Mouse (Mus musculus): ENCODE measurements around the gene Arhgef3. TPM values are rescaled to one million over a fixed set of nuclear protein-coding genes. Genes with fewer than 3 reads are reported as not detected.

Gene Arhgef3
- total and polyA plus RNA-seq, 2 experiments from 2014 or later = 16.8 to 19.8 TPM

DNA sequence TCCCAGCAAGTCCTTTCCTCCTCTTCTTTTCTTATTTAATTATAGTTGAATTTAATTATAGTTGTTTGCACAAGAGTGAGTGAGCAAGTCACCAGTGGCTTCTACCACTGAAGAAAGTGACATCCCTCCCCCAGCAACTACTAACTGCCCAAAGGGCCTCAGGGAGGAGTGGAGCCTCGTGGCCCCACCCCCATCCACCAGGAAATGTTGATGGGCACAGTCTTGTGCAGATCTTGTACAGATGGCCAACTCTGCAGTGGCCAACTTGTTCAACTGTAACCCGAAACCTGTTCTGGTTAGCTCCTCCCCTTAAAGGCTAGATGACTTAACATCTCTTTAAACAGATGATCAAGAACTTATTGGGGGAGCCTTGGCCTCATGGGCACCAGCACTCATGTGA lies 275.0 kb downstream of the Arhgef3 start:
- H3K36me3 ChIP-seq (ENCODE audit: insufficient read depth, low read length) = no peaks in the 10 kb centered on the region
- no peaks in the 10 kb centered on the region for H3K27me3 ChIP-seq (ENCODE audit: insufficient read depth, low read length)
- no peak overlapping the region for H3K9ac ChIP-seq (replicated peaks; ENCODE audit: low read length)
- H3K9me3 ChIP-seq (ENCODE audit: low read length) = no peaks in the 10 kb centered on the region
- H3K4me1 ChIP-seq (ENCODE audit: insufficient read depth, low read length) = no peaks in the 10 kb centered on the region
- no peak overlapping the region for H3K4me2 ChIP-seq (ENCODE audit: low read depth, low read length)
- no peak overlapping the region for H3K27ac ChIP-seq
- ATAC-seq (no peak), DNase-seq (ENCODE audit: low spot score) (no peak)
- WGBS = 76% methylated on average over 2 of the region's 2 CpGs
- TF ChIP-seq CTCF (IDR thresholded peaks at IDR 0.05; ENCODE audit: low read depth) = no peak
- H3K4me3 ChIP-seq (ENCODE audit: low read length) = no peak overlapping the region

DNA sequence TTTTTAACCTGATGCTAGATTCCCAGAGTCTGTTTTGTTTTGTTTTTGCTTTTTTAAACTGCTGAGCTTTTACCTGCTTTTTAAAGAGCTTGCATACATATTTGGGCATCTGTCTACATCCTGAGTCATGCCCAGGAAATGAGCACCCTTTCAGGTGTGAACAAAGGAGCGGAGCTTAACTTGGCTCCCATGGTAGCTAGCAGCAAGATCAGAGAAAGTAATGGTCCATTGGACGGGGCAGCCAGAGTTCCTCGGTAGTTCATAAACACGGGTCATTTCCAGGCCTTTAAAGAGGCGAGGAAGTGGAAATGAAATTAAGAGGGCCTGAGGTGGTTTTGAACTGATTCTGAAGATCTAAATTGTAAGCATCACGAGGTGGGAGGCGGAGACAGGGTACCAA lies 276.0 kb downstream of the Arhgef3 start:
- no peak for DNase-seq (ENCODE audit: low spot score)
- H3K9ac ChIP-seq (replicated peaks; ENCODE audit: low read length) = no peak overlapping the region
- H3K4me3 ChIP-seq (ENCODE audit: low read length) = no peak overlapping the region
- no peak for ATAC-seq
- no peaks in the 10 kb centered on the region for H3K36me3 ChIP-seq (ENCODE audit: insufficient read depth, low read length)
- WGBS = 55% methylated on average over 7 of the region's 7 CpGs
- H3K9me3 ChIP-seq (ENCODE audit: low read length) = no peaks in the 10 kb centered on the region
- no peak for TF ChIP-seq CTCF (IDR thresholded peaks at IDR 0.05; ENCODE audit: low read depth)
- no peak overlapping the region for H3K4me2 ChIP-seq (ENCODE audit: low read depth, low read length)
- no peaks in the 10 kb centered on the region for H3K27me3 ChIP-seq (ENCODE audit: insufficient read depth, low read length)
- H3K27ac ChIP-seq = no peak overlapping the region
- H3K4me1 ChIP-seq (ENCODE audit: insufficient read depth, low read length) = no peaks in the 10 kb centered on the region

DNA sequence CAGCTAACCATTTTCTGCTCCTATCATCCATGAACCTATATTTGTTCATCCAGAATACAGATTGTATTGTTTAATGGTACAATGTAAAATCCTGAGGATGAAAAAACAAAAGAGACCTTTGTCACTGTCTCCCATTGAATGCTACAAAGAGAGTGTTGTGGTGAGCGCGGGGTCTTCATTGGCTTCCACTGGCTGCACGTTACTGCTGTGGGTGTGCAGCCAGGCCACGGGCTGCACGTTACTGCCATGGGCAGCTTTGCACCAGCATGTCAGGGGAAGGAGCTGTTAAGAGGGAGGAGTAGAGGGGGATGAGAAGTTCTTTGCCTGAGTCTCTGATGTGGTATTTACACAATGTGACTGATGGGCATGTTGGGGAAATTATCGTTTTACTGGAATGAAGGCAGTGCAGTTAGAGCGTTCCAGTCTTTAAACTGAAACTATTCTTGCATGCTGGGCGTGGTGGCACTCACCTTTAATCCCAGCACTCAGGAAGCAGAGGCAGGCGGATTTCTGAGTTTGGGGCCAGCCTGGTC lies 277.1 kb downstream of the Arhgef3 start:
- no peak for TF ChIP-seq CTCF (IDR thresholded peaks at IDR 0.05; ENCODE audit: low read depth)
- Histone ChIP-seq H3K9me3 (ENCODE audit: low read length) (no peaks in the 10 kb centered on the region), H3K4me2 (ENCODE audit: low read depth, low read length) (no peak overlapping the region), H3K4me1 (ENCODE audit: insufficient read depth, low read length) (no peaks in the 10 kb centered on the region), H3K36me3 (ENCODE audit: insufficient read depth, low read length) (no peaks in the 10 kb centered on the region), H3K27ac (no peak overlapping the region), H3K4me3 (ENCODE audit: low read length) (no peak overlapping the region), H3K9ac (replicated peaks; ENCODE audit: low read length) (no peak overlapping the region), H3K27me3 (ENCODE audit: insufficient read depth, low read length) (no peaks in the 10 kb centered on the region)
- WGBS = 78% methylated on average over 9 of the region's 9 CpGs
- no peak for DNase-seq (ENCODE audit: low spot score)
- ATAC-seq = no peak

DNA sequence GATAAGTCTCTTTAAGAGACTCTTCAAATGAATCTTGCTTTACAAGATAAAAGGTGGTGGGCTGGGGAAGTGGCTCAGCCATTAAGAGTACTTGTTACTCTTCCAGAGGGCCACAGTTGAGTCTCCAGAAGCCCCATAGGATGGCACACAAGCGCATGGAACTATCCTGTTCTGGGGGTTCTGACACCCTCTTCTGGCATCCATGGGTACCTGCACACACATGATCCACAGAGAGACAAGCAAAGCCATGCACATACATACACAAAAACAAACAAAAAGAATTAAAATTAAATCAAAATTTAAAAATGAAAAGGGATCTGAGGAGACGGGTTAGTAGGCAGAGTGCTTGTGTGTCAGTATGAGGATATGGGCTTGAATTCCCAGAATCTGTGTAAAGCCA lies 278.0 kb downstream of the Arhgef3 start:
- Histone ChIP-seq H3K27ac (no peak overlapping the region), H3K9ac (replicated peaks; ENCODE audit: low read length) (no peak overlapping the region), H3K36me3 (ENCODE audit: insufficient read depth, low read length) (no peaks in the 10 kb centered on the region), H3K9me3 (ENCODE audit: low read length) (no peaks in the 10 kb centered on the region), H3K4me2 (ENCODE audit: low read depth, low read length) (no peak overlapping the region), H3K27me3 (ENCODE audit: insufficient read depth, low read length) (no peaks in the 10 kb centered on the region), H3K4me1 (ENCODE audit: insufficient read depth, low read length) (no peaks in the 10 kb centered on the region), H3K4me3 (ENCODE audit: low read length) (no peak overlapping the region)
- no peak for DNase-seq (ENCODE audit: low spot score)
- 98% methylated on average over 2 of the region's 2 CpGs for WGBS
- ATAC-seq = no peak
- TF ChIP-seq CTCF (IDR thresholded peaks at IDR 0.05; ENCODE audit: low read depth) = no peak

DNA sequence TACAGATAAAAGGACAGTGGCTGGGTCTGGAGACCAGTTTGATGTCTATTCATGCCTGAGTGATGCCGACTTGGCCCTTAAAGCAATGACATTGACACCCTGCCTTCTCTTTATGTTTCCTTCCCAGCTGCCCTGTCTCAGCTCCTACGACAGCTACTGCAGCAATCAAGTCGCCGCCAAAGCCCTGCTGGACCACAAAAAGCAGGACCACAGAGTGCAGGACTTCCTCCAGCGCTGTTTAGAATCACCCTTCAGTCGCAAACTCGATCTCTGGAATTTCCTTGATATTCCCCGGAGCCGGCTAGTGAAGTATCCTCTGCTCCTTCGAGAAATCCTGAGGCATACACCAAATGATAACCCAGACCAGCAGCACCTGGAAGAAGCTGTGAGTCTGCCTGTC lies 279.1 kb downstream of the Arhgef3 start:
- H3K36me3 ChIP-seq (ENCODE audit: insufficient read depth, low read length) = no peaks in the 10 kb centered on the region
- DNase-seq (ENCODE audit: low spot score) (no peak), ATAC-seq (no peak)
- WGBS = 67% methylated on average over 10 of the region's 10 CpGs
- H3K4me2 ChIP-seq (ENCODE audit: low read depth, low read length) = no peak overlapping the region
- no peak overlapping the region for H3K27ac ChIP-seq
- no peaks in the 10 kb centered on the region for H3K9me3 ChIP-seq (ENCODE audit: low read length)
- no peak overlapping the region for H3K9ac ChIP-seq (replicated peaks; ENCODE audit: low read length)
- no peak for TF ChIP-seq CTCF (IDR thresholded peaks at IDR 0.05; ENCODE audit: low read depth)
- H3K4me3 ChIP-seq (ENCODE audit: low read length) = no peak overlapping the region
- no peaks in the 10 kb centered on the region for H3K27me3 ChIP-seq (ENCODE audit: insufficient read depth, low read length)
- H3K4me1 ChIP-seq (ENCODE audit: insufficient read depth, low read length) = no peaks in the 10 kb centered on the region

DNA sequence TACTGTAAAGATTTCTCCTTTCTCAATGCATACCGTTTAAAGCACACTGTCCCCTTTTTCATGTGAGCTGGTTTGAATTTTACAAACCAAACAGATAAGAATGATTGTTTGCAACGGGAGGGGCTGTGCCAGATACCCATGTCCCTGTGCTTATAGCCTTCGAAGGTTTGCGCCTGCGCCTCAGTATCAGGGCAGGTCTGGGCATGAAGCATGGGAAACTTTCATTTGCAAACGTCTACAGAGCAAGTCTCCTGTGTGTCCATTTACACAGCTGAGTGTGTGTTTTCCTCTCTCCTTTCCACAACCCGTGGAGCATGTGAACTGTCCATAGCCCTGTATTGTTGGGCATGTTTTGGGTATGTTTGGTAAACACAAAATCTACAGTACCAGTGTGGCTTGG lies 281.7 kb downstream of the Arhgef3 start:
- no peaks in the 10 kb centered on the region for H3K9me3 ChIP-seq (ENCODE audit: low read length)
- WGBS = 83% methylated on average over 7 of the region's 7 CpGs
- TF ChIP-seq CTCF (IDR thresholded peaks at IDR 0.05; ENCODE audit: low read depth) = no peak
- ATAC-seq = no peak
- H3K4me3 ChIP-seq (ENCODE audit: low read length) = no peak overlapping the region
- no peaks in the 10 kb centered on the region for H3K27me3 ChIP-seq (ENCODE audit: insufficient read depth, low read length)
- no peaks in the 10 kb centered on the region for H3K4me1 ChIP-seq (ENCODE audit: insufficient read depth, low read length)
- no peak overlapping the region for H3K27ac ChIP-seq
- H3K9ac ChIP-seq (replicated peaks; ENCODE audit: low read length) = no peak overlapping the region
- H3K4me2 ChIP-seq (ENCODE audit: low read depth, low read length) = no peak overlapping the region
- no peaks in the 10 kb centered on the region for H3K36me3 ChIP-seq (ENCODE audit: insufficient read depth, low read length)
- no peak for DNase-seq (ENCODE audit: low spot score)

DNA sequence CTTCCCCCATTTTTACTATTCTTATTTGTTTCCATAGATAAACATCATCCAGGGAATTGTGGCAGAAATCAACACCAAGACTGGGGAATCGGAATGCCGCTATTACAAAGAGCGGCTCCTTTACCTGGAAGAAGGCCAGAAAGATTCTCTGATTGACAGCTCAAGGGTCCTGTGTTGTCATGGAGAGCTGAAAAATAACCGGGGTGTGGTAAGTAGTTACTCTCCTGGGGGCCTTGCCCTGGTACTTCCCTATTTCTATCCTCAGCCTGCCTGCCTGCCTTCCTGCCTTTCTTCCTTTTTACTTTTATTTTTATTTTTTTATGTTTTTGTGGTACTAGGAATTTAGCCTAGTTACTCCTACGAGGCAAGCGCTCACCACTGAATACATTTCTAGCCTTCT lies 282.8 kb downstream of the Arhgef3 start:
- DNase-seq (ENCODE audit: low spot score) (no peak), ATAC-seq (no peak)
- Histone ChIP-seq H3K27me3 (ENCODE audit: insufficient read depth, low read length) (no peaks in the 10 kb centered on the region), H3K4me1 (ENCODE audit: insufficient read depth, low read length) (no peaks in the 10 kb centered on the region), H3K4me3 (ENCODE audit: low read length) (no peak overlapping the region), H3K4me2 (ENCODE audit: low read depth, low read length) (no peak overlapping the region), H3K9me3 (ENCODE audit: low read length) (no peaks in the 10 kb centered on the region), H3K9ac (replicated peaks; ENCODE audit: low read length) (no peak overlapping the region), H3K27ac (no peak overlapping the region), H3K36me3 (ENCODE audit: insufficient read depth, low read length) (0 out of 2 replicates have a peak, but pooled peaks cover 2% of the 10 kb centered on the region)
- WGBS = 61% methylated on average over 6 of the region's 6 CpGs
- no peak for TF ChIP-seq CTCF (IDR thresholded peaks at IDR 0.05; ENCODE audit: low read depth)

Data from hindbrain, postnatal 0 days (tissue).